Mouse (Mus musculus) heart, postnatal 0 days (tissue): ENCODE results near the gene Vps41.

ENCODE experiments used
- CTCF ChIP-seq: IDR thresholded peaks from 2 replicates; pipeline ENCODE4 v1.5.1; 2016; ENCODE audit warnings: antibody characterized with exemption, control low read depth, low read depth
- EP300 ChIP-seq: IDR thresholded peaks from 2 replicates; pipeline ENCODE4 v1.6.1; 2016; ENCODE audit warnings: antibody characterized with exemption, low read depth

- TF ChIP-seq CTCF: peak; percentile 91
- no peak for TF ChIP-seq EP300
Observed at GRCm38 (mm10) chr13:18809978-18810675, 93.0 kb downstream of the Vps41 start.
